Mouse (Mus musculus) kidney, embryonic 14.5 days (tissue): ENCODE results near the gene Nlgn1. TPM values are rescaled to one million over a fixed set of nuclear protein-coding genes. Genes with fewer than 3 reads are reported as not detected.

ENCODE experiments used
- ATAC-seq: fragments of 200-750 bp; cut with Nextera tagmentation; 2 replicates; pipeline ENCODE4 v1.8.0; 2017; ENCODE audit warnings: moderate number of reproducible peaks, mild to moderate bottlenecking, moderate TSS enrichment, moderate library complexity; ENCODE audit not compliant: low FRiP score, low TSS enrichment
- H3K27ac ChIP-seq: fragments of 300-500 bp; sonication (generic); 2 replicates; pipeline ENCODE4 v1.5.1; 2014; ENCODE audit warnings: low read depth, mild to moderate bottlenecking, low read length, moderate library complexity, mixed read lengths
- H3K27me3 ChIP-seq: fragments of 300-500 bp; sonication (generic); 2 replicates; pipeline ENCODE4 v1.6.1; 2014; ENCODE audit warnings: mild to moderate bottlenecking, low read length; ENCODE audit not compliant: control insufficient read depth, insufficient read depth
- H3K36me3 ChIP-seq: fragments of 300-500 bp; sonication (generic); 2 replicates; pipeline ENCODE4 v1.6.1; 2014; ENCODE audit warnings: low read length, mixed read lengths; ENCODE audit not compliant: control insufficient read depth, insufficient read depth
- H3K4me1 ChIP-seq: fragments of 300-500 bp; sonication (generic); 2 replicates; pipeline ENCODE4 v1.6.1; 2014; ENCODE audit warnings: low read length, mixed read lengths; ENCODE audit not compliant: control insufficient read depth, insufficient read depth
- H3K4me2 ChIP-seq: fragments of 300-500 bp; sonication (generic); replicated peaks from 2 replicates; pipeline ENCODE4 v1.6.1; 2014; ENCODE audit warnings: low read depth, mild to moderate bottlenecking, low read length
- H3K4me3 ChIP-seq: fragments of 300-500 bp; sonication (generic); 2 replicates; pipeline ENCODE4 v1.5.1; 2014; ENCODE audit warnings: mild to moderate bottlenecking, low read length
- H3K9ac ChIP-seq: fragments of 300-500 bp; sonication (generic); 2 replicates; pipeline ENCODE4 v1.6.1; 2014; ENCODE audit warnings: low read depth, mild to moderate bottlenecking, low read length, moderate library complexity
- H3K9me3 ChIP-seq: fragments of 300-500 bp; sonication (generic); 2 replicates; pipeline ENCODE4 v1.6.1; 2016; ENCODE audit warnings: low read length; ENCODE audit not compliant: control insufficient read depth
- WGBS: fragments of 180-500 bp; shearing (Covaris S2); extraction: QIAGEN DNeasy Blood & Tissue Kit; methylation state at CpG from one replicate; pipeline ENCODE4 v1.1.7; 2014; 5-methylcytosine and 5-hydroxymethylcytosine counted together
- polyA plus RNA-seq: library from polyadenylated mRNA; unstranded; fragments of >200 nt; fragmentation: Nextera tagmentation; extraction: Ambion mirVana; gene quantifications from 2 replicates; pipeline ENCODE4 v1.2.1, GENCODE M21; 2014

Gene Nlgn1
- polyA plus RNA-seq, 1 experiment from 2014 or later, result 1.5 TPM

- Histone ChIP-seq H3K36me3 (no peaks in the 10 kb centered on the region), H3K4me3 (no peak overlapping the region), H3K9ac (no peak overlapping the region), H3K9me3 (no peaks in the 10 kb centered on the region), H3K4me2 (no peak overlapping the region), H3K27ac (no peak overlapping the region), H3K4me1 (no peaks in the 10 kb centered on the region), H3K27me3 (no peaks in the 10 kb centered on the region)
- ATAC-seq, result no peak
Measured at GRCm38 (mm10) chr3:25773467-25773866, 558.8 kb downstream of the Nlgn1 start.

- 83% methylated on average over 4 of the region's 4 CpGs for WGBS
- Histone ChIP-seq H3K4me3 (no peak overlapping the region), H3K9ac (no peak overlapping the region), H3K9me3 (no peaks in the 10 kb centered on the region), H3K36me3 (no peaks in the 10 kb centered on the region), H3K4me1 (no peaks in the 10 kb centered on the region), H3K27ac (no peak overlapping the region), H3K4me2 (no peak overlapping the region), H3K27me3 (no peaks in the 10 kb centered on the region)
- no peak for ATAC-seq
Measured at GRCm38 (mm10) chr3:25763689-25764088, 568.6 kb downstream of the Nlgn1 start.

- ATAC-seq, result no peak
- 91% methylated on average over 2 of the region's 2 CpGs for WGBS
- H3K4me2 ChIP-seq, result no peak overlapping the region
- H3K9ac ChIP-seq, result no peak overlapping the region
- no peak overlapping the region for H3K27ac ChIP-seq
- H3K4me3 ChIP-seq, result no peak overlapping the region
- H3K9me3 ChIP-seq, result no peaks in the 10 kb centered on the region
- H3K4me1 ChIP-seq, result no peaks in the 10 kb centered on the region
- H3K36me3 ChIP-seq, result no peaks in the 10 kb centered on the region
- H3K27me3 ChIP-seq, result no peaks in the 10 kb centered on the region
Measured at GRCm38 (mm10) chr3:25757813-25758212, 574.4 kb downstream of the Nlgn1 start.

DNA sequence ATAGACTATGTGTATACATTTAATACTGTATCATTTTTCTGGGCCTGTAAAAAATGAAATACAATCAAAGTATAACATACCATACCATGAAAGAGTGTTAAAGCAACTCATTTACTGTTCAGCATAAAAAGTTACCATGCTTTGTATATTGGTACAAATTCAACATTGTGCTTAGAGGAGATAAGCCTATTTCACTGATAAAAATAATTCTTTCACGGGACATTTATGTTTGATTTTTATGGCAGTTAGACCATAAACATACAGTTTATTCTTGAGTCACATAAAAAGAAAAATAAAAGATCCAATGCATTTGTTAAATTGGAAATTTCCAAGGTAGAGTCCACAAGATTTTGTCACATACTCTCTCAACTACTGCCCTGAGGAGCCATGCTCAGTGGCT is 608.1 kb downstream of the Nlgn1 start:
- WGBS, result 83% methylated on average over 1 of the region's 1 CpGs
- no peak for ATAC-seq

DNA sequence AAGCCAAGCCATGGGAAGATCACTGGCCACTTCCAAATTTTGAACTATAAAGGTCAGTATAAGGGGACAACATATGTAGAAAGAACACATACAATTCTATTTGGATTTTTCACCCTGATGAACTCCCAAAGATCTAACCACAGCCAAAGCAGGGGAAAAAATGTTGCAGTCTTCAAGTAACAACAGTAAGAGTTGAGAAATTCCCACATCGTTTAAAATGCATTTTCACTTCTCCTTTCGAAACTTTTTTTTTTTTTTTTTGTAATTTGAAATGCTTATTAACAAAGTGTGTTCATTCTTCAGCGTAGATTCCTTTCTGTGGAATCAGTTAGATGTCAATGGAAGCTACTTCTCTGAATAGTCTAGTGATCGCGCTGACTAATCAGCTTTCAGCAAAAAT is 610.8 kb downstream of the Nlgn1 start:
- 84% methylated on average over 5 of the region's 5 CpGs for WGBS
- H3K4me2 ChIP-seq, result no peak overlapping the region
- H3K36me3 ChIP-seq, result no peaks in the 10 kb centered on the region
- H3K9ac ChIP-seq, result no peak overlapping the region
- H3K27ac ChIP-seq, result no peak overlapping the region
- ATAC-seq, result no peak
- no peaks in the 10 kb centered on the region for H3K4me1 ChIP-seq
- no peak overlapping the region for H3K4me3 ChIP-seq
- no peaks in the 10 kb centered on the region for H3K27me3 ChIP-seq
- no peaks in the 10 kb centered on the region for H3K9me3 ChIP-seq

More for the DNA sequence above, 608.1 kb downstream of the Nlgn1 start:
- H3K36me3 ChIP-seq, result no peaks in the 10 kb centered on the region
- no peak overlapping the region for H3K27ac ChIP-seq
- H3K4me1 ChIP-seq, result no peaks in the 10 kb centered on the region
- no peaks in the 10 kb centered on the region for H3K27me3 ChIP-seq
- H3K4me2 ChIP-seq, result no peak overlapping the region
- H3K4me3 ChIP-seq, result no peak overlapping the region
- no peaks in the 10 kb centered on the region for H3K9me3 ChIP-seq
- no peak overlapping the region for H3K9ac ChIP-seq

DNA sequence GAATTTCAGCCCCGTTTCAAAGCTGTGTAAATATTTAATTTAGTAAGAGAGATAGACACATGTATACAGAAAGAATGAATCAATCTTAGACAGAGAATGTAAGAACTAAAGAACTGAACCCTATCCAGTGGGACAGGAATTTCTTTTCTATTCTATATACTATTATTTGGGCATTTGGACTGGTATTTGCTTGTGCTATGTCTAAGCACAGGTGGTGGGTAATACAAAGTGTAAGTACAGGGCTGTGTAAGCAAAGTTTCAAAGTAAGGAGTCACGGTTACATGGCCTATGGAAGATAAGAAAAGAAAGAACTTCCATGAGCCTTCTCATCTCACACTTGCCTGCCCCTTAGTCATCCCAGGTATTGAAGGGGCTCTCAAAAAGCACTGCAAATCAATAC is 624.9 kb downstream of the Nlgn1 start:
- H3K27ac ChIP-seq, result no peak overlapping the region
- no peak overlapping the region for H3K4me3 ChIP-seq
- no peaks in the 10 kb centered on the region for H3K36me3 ChIP-seq
- WGBS, result 89% methylated on average over 2 of the region's 2 CpGs
- no peak for ATAC-seq
- H3K9ac ChIP-seq, result no peak overlapping the region
- H3K4me1 ChIP-seq, result no peaks in the 10 kb centered on the region
- no peaks in the 10 kb centered on the region for H3K27me3 ChIP-seq
- H3K4me2 ChIP-seq, result no peak overlapping the region
- no peaks in the 10 kb centered on the region for H3K9me3 ChIP-seq

GRCm38 (mm10) chr3:25697231-25697630 is 635.0 kb downstream of the Nlgn1 start:
- no peaks in the 10 kb centered on the region for H3K4me1 ChIP-seq
- 96% methylated on average over 1 of the region's 1 CpGs for WGBS

DNA sequence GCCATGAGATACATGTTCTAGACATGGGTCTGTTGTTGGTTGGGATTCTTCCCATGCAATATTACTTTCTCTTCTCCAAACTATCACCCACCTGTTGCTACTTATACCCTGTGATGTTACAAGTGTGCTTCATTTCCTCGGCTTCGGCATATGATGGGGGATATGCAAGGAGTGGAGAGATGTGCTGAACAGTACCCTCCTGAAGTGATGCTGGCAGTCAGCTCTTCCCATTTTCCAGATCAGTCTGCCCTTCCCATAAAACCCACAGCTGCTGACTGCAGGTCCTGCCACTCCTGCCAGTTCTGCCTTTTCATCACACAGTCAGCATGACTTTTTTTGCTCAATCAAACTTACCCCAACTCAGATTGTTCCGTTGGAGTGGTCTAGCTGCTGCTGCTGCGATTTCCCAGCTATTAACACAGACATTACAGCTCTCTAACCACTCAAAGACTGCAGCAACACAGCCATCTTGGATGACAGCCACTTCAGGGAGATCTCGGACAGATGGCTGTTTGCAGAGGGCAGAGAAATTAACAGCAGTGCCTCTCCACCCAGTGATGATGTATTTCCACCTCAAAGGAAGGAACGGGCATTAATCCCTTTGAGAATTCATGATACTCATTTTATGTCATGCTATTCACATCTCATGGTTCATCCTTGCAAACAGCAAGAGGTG is 643.3 kb downstream of the Nlgn1 start:
- Histone ChIP-seq H3K4me3 (no peak overlapping the region), H3K9me3 (no peaks in the 10 kb centered on the region), H3K4me2 (no peak overlapping the region), H3K4me1 (no peaks in the 10 kb centered on the region), H3K27ac (no peak overlapping the region), H3K9ac (no peak overlapping the region), H3K27me3 (no peaks in the 10 kb centered on the region), H3K36me3 (no peaks in the 10 kb centered on the region)
- WGBS, result 79% methylated on average over 6 of the region's 6 CpGs
- no peak for ATAC-seq

More at GRCm38 (mm10) chr3:25697231-25697630, 635.0 kb downstream of the Nlgn1 start:
- H3K4me2 ChIP-seq, result no peak overlapping the region
- no peaks in the 10 kb centered on the region for H3K36me3 ChIP-seq
- ATAC-seq, result no peak
- no peaks in the 10 kb centered on the region for H3K27me3 ChIP-seq
- no peak overlapping the region for H3K9ac ChIP-seq
- H3K4me3 ChIP-seq, result no peak overlapping the region
- no peaks in the 10 kb centered on the region for H3K9me3 ChIP-seq
- no peak overlapping the region for H3K27ac ChIP-seq

- 90% methylated on average over 2 of the region's 2 CpGs for WGBS
- H3K27me3 ChIP-seq, result no peaks in the 10 kb centered on the region
- H3K9ac ChIP-seq, result no peak overlapping the region
- no peak overlapping the region for H3K4me3 ChIP-seq
- H3K4me2 ChIP-seq, result no peak overlapping the region
- H3K36me3 ChIP-seq, result no peaks in the 10 kb centered on the region
- no peak for ATAC-seq
- no peaks in the 10 kb centered on the region for H3K9me3 ChIP-seq
- no peaks in the 10 kb centered on the region for H3K4me1 ChIP-seq
- no peak overlapping the region for H3K27ac ChIP-seq
Measured at GRCm38 (mm10) chr3:25683696-25684095, 648.6 kb downstream of the Nlgn1 start.
